ENCODE assay signal across 8 mouse cellular contexts in the genomic region with DNA sequence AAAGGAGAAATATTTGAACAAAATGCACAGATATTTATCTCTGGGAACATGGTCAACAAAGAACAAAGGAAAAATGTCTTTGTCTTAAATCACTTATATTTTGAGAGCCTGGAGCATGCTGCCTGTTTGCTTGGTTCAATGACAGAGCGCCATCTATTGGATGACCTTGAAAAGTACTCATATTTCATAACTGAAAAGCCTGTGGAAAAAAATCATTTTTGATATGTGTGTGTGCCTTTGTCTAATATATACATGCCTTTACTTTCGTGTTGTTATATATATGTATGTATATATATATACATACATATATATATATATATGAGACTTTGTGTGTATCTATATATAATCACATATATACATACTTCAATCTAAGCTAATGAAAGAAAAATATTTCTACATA.
DNase-seq lines count a peak whose midpoint lies in the region; ATAC-seq and TF ChIP-seq lines count a peak whose summit lies in the region.

No protein-coding gene starts in this region.

- peak; percentile 55 for DNase-seq in A20 (ENCODE audit: low read depth, low spot score)
- peak; percentile 90 for DNase-seq in brain, embryonic 14.5 days (ENCODE audit: low read depth)
- peak; percentile 84 for DNase-seq in hindbrain, postnatal 0 days (ENCODE audit: low spot score)
- peak; percentile 43 for DNase-seq in retina, postnatal 7 days (ENCODE audit: low read depth, low spot score)
- DNase-seq in right cerebral cortex, postnatal 25 days = no peak
- no peak for DNase-seq in spleen, adult 12 weeks (ENCODE audit: low spot score)

- no peak overlapping the region for H3K4me2 ChIP-seq in intestine, postnatal 0 days (replicated peaks; ENCODE audit: low read depth)
- no peak overlapping the region for H3K4me2 ChIP-seq in intestine, embryonic 15.5 days (replicated peaks)
- H3K4me2 ChIP-seq in hindbrain, postnatal 0 days (ENCODE audit: low read depth, low read length) = no peak overlapping the region

- H3K27me3 ChIP-seq in intestine, postnatal 0 days (replicated peaks; ENCODE audit: control insufficient read depth, insufficient read depth, low read length) = no peaks in the 10 kb centered on the region
- no peaks in the 10 kb centered on the region for H3K27me3 ChIP-seq in intestine, embryonic 15.5 days (replicated peaks)
- H3K27me3 ChIP-seq in hindbrain, postnatal 0 days (ENCODE audit: insufficient read depth, low read length) = no peaks in the 10 kb centered on the region

- H3K4me3 ChIP-seq in intestine, postnatal 0 days (ENCODE audit: low read depth, low read length) = no peak overlapping the region
- no peak overlapping the region for H3K4me3 ChIP-seq in intestine, embryonic 15.5 days (replicated peaks)
- no peak overlapping the region for H3K4me3 ChIP-seq in hindbrain, postnatal 0 days (ENCODE audit: low read length)

- no peaks in the 10 kb centered on the region for H3K4me1 ChIP-seq in intestine, postnatal 0 days (replicated peaks; ENCODE audit: control insufficient read depth, insufficient read depth, low read length)
- H3K4me1 ChIP-seq in intestine, embryonic 15.5 days (replicated peaks) = no peaks in the 10 kb centered on the region
- no peaks in the 10 kb centered on the region for H3K4me1 ChIP-seq in hindbrain, postnatal 0 days (ENCODE audit: insufficient read depth, low read length)

- no peaks in the 10 kb centered on the region for H3K9me3 ChIP-seq in intestine, postnatal 0 days (ENCODE audit: control insufficient read depth)
- H3K9me3 ChIP-seq in intestine, embryonic 15.5 days = no peaks in the 10 kb centered on the region
- H3K9me3 ChIP-seq in hindbrain, postnatal 0 days (ENCODE audit: low read length) = no peaks in the 10 kb centered on the region

- TF ChIP-seq POLR2A in brain, embryonic 14.5 days (IDR thresholded peaks at IDR 0.05; ENCODE audit: borderline replicate concordance, extremely low read depth, insufficient read depth, insufficient read length, poor library complexity, severe bottlenecking) = no peak

- H3K27ac ChIP-seq in intestine, postnatal 0 days (ENCODE audit: low read depth, low read length) = no peak overlapping the region
- no peak overlapping the region for H3K27ac ChIP-seq in intestine, embryonic 15.5 days
- H3K27ac ChIP-seq in hindbrain, postnatal 0 days = no peak overlapping the region

- H3K9ac ChIP-seq in intestine, postnatal 0 days (ENCODE audit: low read depth, low read length) = no peak overlapping the region
- H3K9ac ChIP-seq in intestine, embryonic 15.5 days = no peak overlapping the region
- H3K9ac ChIP-seq in hindbrain, postnatal 0 days (replicated peaks; ENCODE audit: low read length) = no peak overlapping the region

- WGBS in intestine, postnatal 0 days = 9% methylated on average over 2 of the region's 2 CpGs
- WGBS in intestine, embryonic 15.5 days = 12% methylated on average over 2 of the region's 2 CpGs
- 8% methylated on average over 2 of the region's 2 CpGs for WGBS in hindbrain, postnatal 0 days

- TF ChIP-seq CTCF in intestine, postnatal 0 days (IDR thresholded peaks at IDR 0.05; ENCODE audit: low read depth) = peak; percentile 66
- TF ChIP-seq CTCF in brain, embryonic 14.5 days (IDR thresholded peaks at IDR 0.05; ENCODE audit: borderline replicate concordance, extremely low read depth, insufficient read depth, insufficient read length) = peak; percentile 63; the same call in 1 of the 2 replicates
- peak; percentile 70 for TF ChIP-seq CTCF in hindbrain, postnatal 0 days (IDR thresholded peaks at IDR 0.05; ENCODE audit: low read depth)

- no peak for ATAC-seq in intestine, postnatal 0 days
- no peak for ATAC-seq in intestine, embryonic 15.5 days
- ATAC-seq in hindbrain, postnatal 0 days = peak; percentile 47; the same call in 1 of the 2 replicates

- H3K36me3 ChIP-seq in intestine, postnatal 0 days (ENCODE audit: control insufficient read depth, insufficient read depth) = no peaks in the 10 kb centered on the region
- H3K36me3 ChIP-seq in intestine, embryonic 15.5 days = no peaks in the 10 kb centered on the region
- H3K36me3 ChIP-seq in hindbrain, postnatal 0 days (ENCODE audit: insufficient read depth, low read length) = no peaks in the 10 kb centered on the region

Comparison
In these comparisons a context has a peak if more than half of its experiments do, and no peak if none do; other contexts are left out.
1. DNase-seq: peak in A20 (single experiment), brain, embryonic 14.5 days (single experiment), hindbrain, postnatal 0 days (single experiment) and retina, postnatal 7 days (single experiment); none in right cerebral cortex, postnatal 25 days (single experiment) and spleen, adult 12 weeks (single experiment).
2. Peak in every context shown above with its lines, with median percentiles within 50 percentile points of each other: CTCF ChIP-seq.